Mouse (Mus musculus): ENCODE data around the gene Irf2bp1. TPM values are rescaled to one million over a fixed set of nuclear protein-coding genes. Genes with fewer than 3 reads are reported as not detected.

The Irf2bp1 gene
- polyA plus RNA-seq (2011; ENCODE audit: insufficient read depth, insufficient read length, low replicate concordance, missing spikeins), result 6.8 and 7.3 TPM in 2 replicates

- WGBS, result under 1% methylated on average over 86 of the region's 90 CpGs
Measured at GRCm38 (mm10) chr7:19003902-19004630, at the start of gene Irf2bp1. Gene Irf2bp1 (plus strand): TSS chr7:19004044.

GRCm38 (mm10) chr7:18957569-18958383, 46.1 kb upstream of the Irf2bp1 start:
- Histone ChIP-seq H3K27ac (ENCODE audit: control insufficient read depth, insufficient read depth, low read depth, low read length, poor library complexity) (no peak overlapping the region; the same call in 1 of the 2 replicates), H3K4me3 (replicated peaks; ENCODE audit: control insufficient read depth, low read depth, low read length) (no peak overlapping the region), H3K4me1 (ENCODE audit: control insufficient read depth, insufficient read depth, low read length) (no peaks in the 10 kb centered on the region)
- TF ChIP-seq POLR2A (IDR thresholded peaks at IDR 0.05; ENCODE audit: borderline replicate concordance, control insufficient read depth, low read depth, low read length), result no peak
- WGBS, result 1% methylated on average over 105 of the region's 107 CpGs

More at GRCm38 (mm10) chr7:19003902-19004630, at the start of gene Irf2bp1:
- TF ChIP-seq CTCF (IDR thresholded peaks at IDR 0.05; ENCODE audit: control insufficient read depth, insufficient read depth, low read length) (no peak), POLR2A (IDR thresholded peaks at IDR 0.05; ENCODE audit: borderline replicate concordance, control insufficient read depth, low read depth, low read length) (peak; percentile 81; the same call in 1 of the 2 replicates)
- Histone ChIP-seq H3K27ac (ENCODE audit: control insufficient read depth, insufficient read depth, low read depth, low read length, poor library complexity) (peak within 1 kb of the TSS; percentile 90), H3K4me1 (ENCODE audit: control insufficient read depth, insufficient read depth, low read length) (no peaks in the 10 kb centered on the region; the same call in 1 of the 2 replicates), H3K4me3 (replicated peaks; ENCODE audit: control insufficient read depth, low read depth, low read length) (peak within 1 kb of the TSS; percentile 82)

DNA sequence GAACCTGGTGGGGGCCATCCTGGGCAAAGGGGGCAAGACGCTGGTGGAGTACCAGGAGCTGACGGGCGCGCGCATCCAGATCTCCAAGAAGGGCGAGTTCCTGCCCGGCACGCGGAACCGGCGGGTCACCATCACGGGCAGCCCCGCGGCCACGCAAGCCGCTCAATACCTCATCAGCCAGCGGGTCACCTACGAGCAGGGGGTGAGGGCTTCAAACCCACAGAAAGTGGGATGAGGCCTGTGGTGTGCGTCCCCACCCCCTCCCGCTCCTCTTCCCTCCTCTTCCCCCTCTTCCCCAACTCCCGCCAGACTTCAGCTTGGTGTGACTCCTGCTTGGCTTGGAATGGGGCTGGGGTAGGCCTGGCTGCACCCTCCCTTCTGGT, 45.5 kb upstream of the Irf2bp1 start:
- Histone ChIP-seq H3K4me1 (ENCODE audit: control insufficient read depth, insufficient read depth, low read length) (no peaks in the 10 kb centered on the region), H3K27ac (ENCODE audit: control insufficient read depth, insufficient read depth, low read depth, low read length, poor library complexity) (no peak overlapping the region), H3K4me3 (replicated peaks; ENCODE audit: control insufficient read depth, low read depth, low read length) (no peak overlapping the region)
- TF ChIP-seq POLR2A (IDR thresholded peaks at IDR 0.05; ENCODE audit: borderline replicate concordance, control insufficient read depth, low read depth, low read length) (no peak), CTCF (IDR thresholded peaks at IDR 0.05; ENCODE audit: control insufficient read depth, insufficient read depth, low read length) (no peak)
- 4% methylated on average over 21 of the region's 21 CpGs for WGBS

- WGBS, result 15% methylated on average over 8 of the region's 8 CpGs
- Histone ChIP-seq H3K4me1 (ENCODE audit: control insufficient read depth, insufficient read depth, low read length) (no peaks in the 10 kb centered on the region), H3K4me3 (replicated peaks; ENCODE audit: control insufficient read depth, low read depth, low read length) (no peak overlapping the region), H3K27ac (ENCODE audit: control insufficient read depth, insufficient read depth, low read depth, low read length, poor library complexity) (no peak overlapping the region)
- TF ChIP-seq POLR2A (IDR thresholded peaks at IDR 0.05; ENCODE audit: borderline replicate concordance, control insufficient read depth, low read depth, low read length) (no peak), CTCF (IDR thresholded peaks at IDR 0.05; ENCODE audit: control insufficient read depth, insufficient read depth, low read length) (no peak)
Measured at GRCm38 (mm10) chr7:18959446-18959845, 44.4 kb upstream of the Irf2bp1 start.

- no peak for TF ChIP-seq POLR2A (IDR thresholded peaks at IDR 0.05; ENCODE audit: borderline replicate concordance, control insufficient read depth, low read depth, low read length)
- TF ChIP-seq CTCF (IDR thresholded peaks at IDR 0.05; ENCODE audit: control insufficient read depth, insufficient read depth, low read length), result no peak
- WGBS, result 4% methylated on average over 17 of the region's 17 CpGs
Measured at GRCm38 (mm10) chr7:18962171-18962792, 41.6 kb upstream of the Irf2bp1 start.

DNA sequence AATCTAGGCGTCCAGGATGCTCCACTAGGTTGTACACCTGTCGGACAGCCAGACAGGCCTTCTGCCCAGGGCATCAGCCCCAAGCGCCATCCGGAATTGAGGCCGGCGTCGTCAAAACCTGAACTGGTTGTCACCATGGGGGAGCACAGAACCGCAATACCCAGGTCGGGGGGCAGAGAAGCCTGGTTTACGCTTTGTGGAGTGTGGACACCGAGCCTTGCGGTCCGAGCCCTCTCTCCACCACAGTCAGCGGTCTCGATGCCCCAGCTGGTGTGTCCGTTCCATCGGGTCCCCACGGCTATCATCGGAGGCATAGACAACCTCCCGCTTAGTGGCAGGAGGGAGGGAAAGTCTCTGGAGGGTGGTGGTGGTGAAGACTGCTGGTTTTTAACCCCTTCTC, 41.0 kb upstream of the Irf2bp1 start:
- no peak overlapping the region for H3K27ac ChIP-seq (ENCODE audit: control insufficient read depth, insufficient read depth, low read depth, low read length, poor library complexity)
- no peak overlapping the region for H3K4me3 ChIP-seq (replicated peaks; ENCODE audit: control insufficient read depth, low read depth, low read length)
- no peak for TF ChIP-seq CTCF (IDR thresholded peaks at IDR 0.05; ENCODE audit: control insufficient read depth, insufficient read depth, low read length)
- no peaks in the 10 kb centered on the region for H3K4me1 ChIP-seq (ENCODE audit: control insufficient read depth, insufficient read depth, low read length)
- WGBS, result 4% methylated on average over 20 of the region's 20 CpGs

More at GRCm38 (mm10) chr7:18962171-18962792, 41.6 kb upstream of the Irf2bp1 start:
- Histone ChIP-seq H3K27ac (ENCODE audit: control insufficient read depth, insufficient read depth, low read depth, low read length, poor library complexity) (no peak overlapping the region), H3K4me3 (replicated peaks; ENCODE audit: control insufficient read depth, low read depth, low read length) (no peak overlapping the region), H3K4me1 (ENCODE audit: control insufficient read depth, insufficient read depth, low read length) (no peaks in the 10 kb centered on the region)

DNA sequence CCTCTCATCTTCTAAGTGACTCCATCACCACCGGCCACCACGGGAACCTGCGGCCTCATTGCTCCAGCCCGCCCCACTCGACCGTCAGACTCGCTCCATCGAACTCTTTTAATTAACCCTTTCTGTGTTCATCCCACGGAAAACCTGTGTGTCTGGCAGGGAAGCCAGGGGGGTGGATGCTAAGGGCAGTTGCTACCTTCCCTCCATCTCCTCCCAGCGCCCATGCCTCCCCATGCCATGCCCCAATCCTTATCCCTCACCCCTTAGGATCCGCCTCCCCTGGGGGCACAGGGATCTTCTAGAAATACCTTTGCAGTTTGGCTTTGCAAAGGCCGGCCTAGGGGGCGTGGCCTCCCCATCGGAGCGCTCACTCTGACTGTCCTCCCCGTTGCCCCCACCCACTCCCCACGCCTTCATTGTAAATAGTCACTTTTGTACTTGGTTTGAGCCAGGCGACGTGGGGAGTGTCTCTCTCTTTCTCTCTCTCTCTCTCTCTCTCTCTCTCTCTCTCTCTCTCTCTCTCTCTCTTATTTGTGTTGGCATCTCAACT, 40.5 kb upstream of the Irf2bp1 start:
- H3K27ac ChIP-seq (ENCODE audit: control insufficient read depth, insufficient read depth, low read depth, low read length, poor library complexity), result no peak overlapping the region
- no peak for TF ChIP-seq POLR2A (IDR thresholded peaks at IDR 0.05; ENCODE audit: borderline replicate concordance, control insufficient read depth, low read depth, low read length)
- no peak for TF ChIP-seq CTCF (IDR thresholded peaks at IDR 0.05; ENCODE audit: control insufficient read depth, insufficient read depth, low read length)
- WGBS, result 5% methylated on average over 19 of the region's 19 CpGs
- H3K4me3 ChIP-seq (replicated peaks; ENCODE audit: control insufficient read depth, low read depth, low read length), result no peak overlapping the region
- no peaks in the 10 kb centered on the region for H3K4me1 ChIP-seq (ENCODE audit: control insufficient read depth, insufficient read depth, low read length)

DNA sequence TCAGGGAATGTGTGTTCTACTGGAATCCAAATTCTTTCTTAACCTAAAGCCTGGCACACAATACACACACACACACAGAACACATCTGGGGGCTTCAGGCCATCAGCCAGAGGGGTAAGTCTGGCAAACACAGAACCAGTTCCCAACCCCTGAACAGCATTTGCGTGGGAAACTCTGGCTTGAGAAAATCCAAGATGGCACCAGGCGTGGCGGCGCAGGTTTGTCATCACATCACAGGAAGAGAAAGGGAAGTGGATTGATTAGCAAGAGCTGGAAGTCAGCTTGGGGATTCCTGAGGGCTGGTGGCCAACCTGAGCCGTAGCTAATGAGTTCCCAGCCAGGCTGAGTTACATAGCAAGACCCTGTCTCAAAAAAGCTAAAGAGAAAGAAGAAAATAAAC, 38.5 kb upstream of the Irf2bp1 start:
- no peaks in the 10 kb centered on the region for H3K4me1 ChIP-seq (ENCODE audit: control insufficient read depth, insufficient read depth, low read length)
- no peak overlapping the region for H3K4me3 ChIP-seq (replicated peaks; ENCODE audit: control insufficient read depth, low read depth, low read length)
- no peak overlapping the region for H3K27ac ChIP-seq (ENCODE audit: control insufficient read depth, insufficient read depth, low read depth, low read length, poor library complexity)
- TF ChIP-seq POLR2A (IDR thresholded peaks at IDR 0.05; ENCODE audit: borderline replicate concordance, control insufficient read depth, low read depth, low read length), result no peak
- TF ChIP-seq CTCF (IDR thresholded peaks at IDR 0.05; ENCODE audit: control insufficient read depth, insufficient read depth, low read length), result no peak
- 69% methylated on average over 5 of the region's 5 CpGs for WGBS

All from bone marrow, adult 2 months (tissue).